Mouse (Mus musculus) embryo, embryonic 10.5 days (tissue): ENCODE measurements around the gene Arhgef7.

Source experiments
- DNase-seq: peaks from one replicate; pipeline ENCODE4 v3.0.0-alpha.2; 2015; ENCODE audit warnings: low spot score

The Arhgef7 gene

GRCm38 (mm10) chr8:11727651-11728481, at the start of gene Arhgef7:
Arhgef7 (plus strand) TSS chr8:11727721.
- peak; percentile 81 for DNase-seq

- no peak for DNase-seq
Observed at GRCm38 (mm10) chr8:11684558-11684957, 43.0 kb upstream of the Arhgef7 start.

- no peak for DNase-seq
Observed at GRCm38 (mm10) chr8:11687251-11687650, 40.3 kb upstream of the Arhgef7 start.

- no peak for DNase-seq
Observed at GRCm38 (mm10) chr8:11689945-11690344, 37.6 kb upstream of the Arhgef7 start.

GRCm38 (mm10) chr8:11691284-11691683, 36.2 kb upstream of the Arhgef7 start:
- DNase-seq = no peak

- DNase-seq = no peak
Observed at GRCm38 (mm10) chr8:11691761-11692160, 35.8 kb upstream of the Arhgef7 start.

- DNase-seq = no peak
Observed at GRCm38 (mm10) chr8:11692455-11692854, 35.1 kb upstream of the Arhgef7 start.

GRCm38 (mm10) chr8:11693972-11694371, 33.5 kb upstream of the Arhgef7 start:
- no peak for DNase-seq

GRCm38 (mm10) chr8:11696176-11696575, 31.3 kb upstream of the Arhgef7 start:
- DNase-seq = no peak

GRCm38 (mm10) chr8:11697467-11697866, 30.1 kb upstream of the Arhgef7 start:
- no peak for DNase-seq

- no peak for DNase-seq
Observed at GRCm38 (mm10) chr8:11699442-11700001, 28.0 kb upstream of the Arhgef7 start.

- peak; percentile 85 for DNase-seq
Observed at GRCm38 (mm10) chr8:11700060-11701032, 27.2 kb upstream of the Arhgef7 start.

- DNase-seq = no peak
Observed at GRCm38 (mm10) chr8:11701033-11701362, 26.5 kb upstream of the Arhgef7 start, which contains the start of gene 1700016D06Rik. 1700016D06Rik (minus strand) TSS chr8:11701063.

GRCm38 (mm10) chr8:11701428-11701827, 26.1 kb upstream of the Arhgef7 start:
- DNase-seq = no peak

- no peak for DNase-seq
Observed at GRCm38 (mm10) chr8:11703789-11704188, 23.7 kb upstream of the Arhgef7 start.

- no peak for DNase-seq
Observed at GRCm38 (mm10) chr8:11704716-11705420, 22.7 kb upstream of the Arhgef7 start.

GRCm38 (mm10) chr8:11705818-11706217, 21.7 kb upstream of the Arhgef7 start:
- DNase-seq = no peak

GRCm38 (mm10) chr8:11707701-11708100, 19.8 kb upstream of the Arhgef7 start:
- DNase-seq = no peak

- DNase-seq = no peak
Observed at GRCm38 (mm10) chr8:11708815-11709214, 18.7 kb upstream of the Arhgef7 start.

GRCm38 (mm10) chr8:11709542-11709941, 18.0 kb upstream of the Arhgef7 start:
- DNase-seq = no peak

GRCm38 (mm10) chr8:11710415-11710814, 17.1 kb upstream of the Arhgef7 start:
- DNase-seq = no peak

GRCm38 (mm10) chr8:11712244-11712643, 15.3 kb upstream of the Arhgef7 start:
- DNase-seq = peak; percentile 24
